Mouse (Mus musculus) hindbrain, embryonic 16.5 days (tissue): ENCODE results near the gene Arhgap22. TPM values are rescaled to one million over a fixed set of nuclear protein-coding genes. Genes with fewer than 3 reads are reported as not detected.

Source experiments
- ATAC-seq: fragments of 200-750 bp; cut with Nextera tagmentation; 2 replicates; pipeline ENCODE4 v1.8.0; 2017; ENCODE audit warnings: moderate TSS enrichment, moderate library complexity
- H3K27ac ChIP-seq: fragments of 300-500 bp; sonication (generic); 2 replicates; pipeline ENCODE4 v1.5.1; 2014; ENCODE audit warnings: low read depth, mild to moderate bottlenecking, control low read depth, low read length, moderate library complexity
- H3K27me3 ChIP-seq: fragments of 300-500 bp; sonication (generic); replicated peaks from 2 replicates; pipeline ENCODE4 v1.6.1; 2014; ENCODE audit warnings: low read length; ENCODE audit not compliant: control insufficient read depth, insufficient read depth
- H3K36me3 ChIP-seq: fragments of 300-500 bp; sonication (generic); 2 replicates; pipeline ENCODE4 v1.6.1; 2014; ENCODE audit warnings: mild to moderate bottlenecking, low read length, moderate library complexity, mixed read lengths; ENCODE audit not compliant: control insufficient read depth, insufficient read depth
- H3K4me1 ChIP-seq: fragments of 300-500 bp; sonication (generic); 2 replicates; pipeline ENCODE4 v1.6.1; 2014; ENCODE audit warnings: low read depth, low read length; ENCODE audit not compliant: control insufficient read depth, insufficient read depth
- H3K4me2 ChIP-seq: fragments of 300-500 bp; sonication (generic); 2 replicates; pipeline ENCODE4 v1.6.1; 2014; ENCODE audit warnings: mild to moderate bottlenecking, low read length, control low read depth, moderate library complexity
- H3K4me3 ChIP-seq: fragments of 300-500 bp; sonication (generic); 2 replicates; pipeline ENCODE4 v1.5.1; 2014; ENCODE audit warnings: mild to moderate bottlenecking, low read length, control low read depth, moderate library complexity
- H3K9ac ChIP-seq: fragments of 300-500 bp; sonication (generic); 2 replicates; pipeline ENCODE4 v1.6.1; 2014; ENCODE audit warnings: low read depth, mild to moderate bottlenecking, control low read depth, low read length, moderate library complexity
- H3K9me3 ChIP-seq: fragments of 300-500 bp; sonication (generic); 2 replicates; pipeline ENCODE4 v1.6.1; 2014; ENCODE audit warnings: mild to moderate bottlenecking, low read length, moderate library complexity; ENCODE audit not compliant: control insufficient read depth
- WGBS: fragments of 180-500 bp; shearing (Covaris S2); extraction: QIAGEN DNeasy Blood & Tissue Kit; methylation state at CpG from one replicate; pipeline ENCODE4 v1.1.7; 2014; 5-methylcytosine and 5-hydroxymethylcytosine counted together
- polyA plus RNA-seq: library from polyadenylated mRNA; unstranded; fragments of >200 nt; fragmentation: Nextera tagmentation; extraction: Ambion mirVana; gene quantifications from 2 replicates; pipeline ENCODE4 v1.2.1, GENCODE M21; 2015

Arhgap22 gene
- polyA plus RNA-seq, 1 experiment from 2014 or later, result 4.4 TPM

DNA sequence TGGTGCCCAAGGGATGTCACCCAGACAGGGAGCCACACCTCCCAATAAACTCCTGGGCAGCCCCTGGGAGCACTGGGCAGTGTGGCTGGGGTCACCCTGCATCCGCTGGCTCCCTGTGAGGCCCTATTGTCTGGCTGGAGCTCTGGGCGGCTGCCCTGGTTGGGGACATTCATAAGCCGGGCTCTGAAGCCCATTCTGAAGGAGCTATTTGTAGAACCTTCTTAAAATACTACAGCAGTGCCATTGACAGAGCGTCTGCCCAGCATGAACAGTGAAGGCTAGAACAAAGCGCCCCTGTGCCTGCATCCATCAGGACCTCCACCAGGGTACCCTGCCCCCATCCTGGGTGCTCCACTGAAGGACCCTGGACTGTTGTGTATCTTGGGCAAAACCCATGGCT is 114.5 kb downstream of the Arhgap22 start:
- Histone ChIP-seq H3K27me3 (no peaks in the 10 kb centered on the region), H3K4me2 (no peak overlapping the region), H3K27ac (no peak overlapping the region), H3K4me3 (no peak overlapping the region), H3K9ac (no peak overlapping the region), H3K36me3 (no peaks in the 10 kb centered on the region), H3K9me3 (no peaks in the 10 kb centered on the region), H3K4me1 (no peaks in the 10 kb centered on the region; the same call in 1 of the 2 replicates)
- ATAC-seq, result peak; percentile 77
- 41% methylated on average over 5 of the region's 5 CpGs for WGBS

DNA sequence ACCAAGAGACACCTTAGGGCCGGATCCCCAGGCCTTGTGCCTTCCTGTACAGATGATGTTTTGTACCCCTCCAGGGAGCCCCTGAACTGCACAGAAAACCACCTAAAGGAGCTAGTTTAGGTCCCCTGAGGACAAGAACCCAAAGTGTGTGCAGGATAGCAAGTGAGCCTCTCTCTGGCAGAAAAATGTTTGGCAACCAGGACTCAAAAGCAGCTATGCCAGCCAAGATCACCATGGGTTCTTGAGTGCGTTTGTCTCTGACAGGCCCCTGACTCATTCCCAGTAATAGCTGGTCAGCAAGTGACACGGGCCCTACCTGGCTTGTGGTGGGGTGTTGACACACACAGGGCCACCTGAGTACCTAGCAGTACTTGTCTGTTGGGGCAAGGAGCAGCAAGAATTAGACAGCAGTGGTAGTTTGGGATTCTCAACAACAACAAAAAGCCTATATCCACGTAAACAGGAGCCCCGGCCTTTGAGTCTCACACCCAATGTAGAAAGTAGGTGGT is 115.5 kb downstream of the Arhgap22 start:
- Histone ChIP-seq H3K4me2 (no peak overlapping the region), H3K4me3 (no peak overlapping the region), H3K36me3 (no peaks in the 10 kb centered on the region), H3K9me3 (no peaks in the 10 kb centered on the region), H3K27ac (no peak overlapping the region), H3K4me1 (no peaks in the 10 kb centered on the region; the same call in 1 of the 2 replicates), H3K9ac (no peak overlapping the region), H3K27me3 (no peaks in the 10 kb centered on the region)
- WGBS, result 87% methylated on average over 5 of the region's 5 CpGs
- no peak for ATAC-seq

DNA sequence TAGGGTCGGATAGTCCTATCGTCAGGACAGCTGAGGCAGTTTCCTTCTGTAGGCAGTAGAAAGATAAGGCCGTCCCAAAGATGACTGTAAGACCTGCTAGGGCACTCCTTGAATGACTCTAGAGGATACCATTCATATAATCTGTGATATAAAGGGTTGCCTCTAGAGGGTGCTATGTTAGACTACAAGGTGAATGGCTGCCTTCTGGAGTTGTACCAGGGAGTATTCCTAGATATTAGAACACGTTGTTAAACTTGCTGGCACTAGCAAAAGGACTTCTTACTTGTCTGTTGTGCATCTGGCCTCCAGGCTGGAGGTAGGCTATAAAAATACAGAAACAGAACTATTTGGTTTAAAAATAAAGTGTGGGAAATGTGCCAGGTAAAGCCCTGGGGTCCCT is 117.2 kb downstream of the Arhgap22 start:
- H3K27me3 ChIP-seq, result no peaks in the 10 kb centered on the region
- H3K4me3 ChIP-seq, result no peak overlapping the region
- ATAC-seq, result no peak
- WGBS, result 64% methylated on average over 4 of the region's 4 CpGs
- H3K9ac ChIP-seq, result no peak overlapping the region
- H3K27ac ChIP-seq, result no peak overlapping the region
- no peaks in the 10 kb centered on the region for H3K9me3 ChIP-seq
- no peaks in the 10 kb centered on the region; the same call in 1 of the 2 replicates for H3K4me1 ChIP-seq
- no peak overlapping the region for H3K4me2 ChIP-seq
- no peaks in the 10 kb centered on the region for H3K36me3 ChIP-seq

DNA sequence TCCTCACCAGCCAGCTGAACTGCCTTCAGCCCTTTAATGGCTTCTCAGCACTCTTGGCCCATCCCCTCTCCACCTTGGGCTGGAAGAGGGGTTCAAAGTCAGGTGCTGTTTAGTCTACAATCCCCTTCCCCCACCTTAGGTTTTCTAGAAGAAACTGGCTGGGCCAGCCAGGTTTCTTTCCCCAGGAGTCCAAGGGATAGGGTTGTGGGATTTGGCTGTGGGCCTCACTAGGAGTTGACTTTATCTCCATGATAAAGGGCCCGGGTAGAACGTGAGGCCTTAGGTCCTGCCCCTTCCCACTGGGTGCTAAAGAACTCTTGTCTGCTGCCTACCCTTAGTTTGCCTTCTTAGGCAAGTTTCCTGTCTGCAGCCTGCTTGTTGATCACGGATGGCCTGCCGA is 117.8 kb downstream of the Arhgap22 start:
- Histone ChIP-seq H3K4me3 (no peak overlapping the region), H3K4me1 (no peaks in the 10 kb centered on the region; the same call in 1 of the 2 replicates), H3K27me3 (no peaks in the 10 kb centered on the region), H3K36me3 (no peaks in the 10 kb centered on the region), H3K27ac (no peak overlapping the region), H3K9ac (no peak overlapping the region), H3K9me3 (no peaks in the 10 kb centered on the region), H3K4me2 (no peak overlapping the region)
- 36% methylated on average over 4 of the region's 4 CpGs for WGBS
- no peak for ATAC-seq

DNA sequence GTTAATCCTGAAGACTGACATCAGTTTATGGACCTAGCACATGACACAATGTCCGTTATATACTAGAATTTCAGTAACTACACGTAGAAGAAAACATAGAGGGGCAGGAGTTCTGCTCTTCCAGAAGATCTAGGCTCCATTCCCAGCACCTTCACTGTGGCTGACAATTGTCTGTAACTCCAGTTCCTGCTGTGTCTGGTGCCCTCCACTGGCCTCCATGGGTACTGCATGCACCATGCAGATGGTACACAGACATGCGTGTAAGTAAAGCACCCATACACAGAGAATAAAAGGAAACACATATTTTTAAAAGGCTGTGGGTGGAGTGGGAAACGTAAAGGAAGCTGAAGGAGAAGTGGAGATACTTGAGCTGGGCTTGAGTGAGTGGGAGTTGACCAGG is 120.0 kb downstream of the Arhgap22 start:
- Histone ChIP-seq H3K27me3 (no peaks in the 10 kb centered on the region), H3K4me1 (no peaks in the 10 kb centered on the region; the same call in 1 of the 2 replicates), H3K36me3 (no peaks in the 10 kb centered on the region), H3K4me3 (no peak overlapping the region), H3K4me2 (no peak overlapping the region), H3K27ac (no peak overlapping the region), H3K9ac (no peak overlapping the region), H3K9me3 (no peaks in the 10 kb centered on the region)
- ATAC-seq, result no peak
- WGBS, result 88% methylated on average over 4 of the region's 4 CpGs

DNA sequence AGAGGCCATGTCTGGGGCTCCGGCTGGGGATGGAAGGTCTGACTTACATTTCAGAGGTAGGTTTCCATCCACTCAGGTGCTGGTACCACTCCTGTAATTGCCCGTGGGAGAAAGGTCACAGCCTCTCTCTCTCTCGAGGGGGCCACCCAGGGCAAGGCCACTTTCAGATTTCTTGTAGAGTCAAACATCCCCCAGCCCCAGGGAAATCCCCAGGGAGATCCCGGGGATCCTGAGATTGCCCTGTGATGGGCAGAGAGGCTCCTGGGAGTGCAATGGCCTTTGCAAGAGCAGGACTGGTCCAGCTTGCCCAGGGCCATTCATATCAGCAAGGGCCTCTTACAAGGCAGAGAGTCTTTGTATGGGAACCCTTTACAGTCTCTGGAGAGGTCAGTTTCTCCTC is 120.6 kb downstream of the Arhgap22 start:
- no peak overlapping the region for H3K4me3 ChIP-seq
- H3K9me3 ChIP-seq, result no peaks in the 10 kb centered on the region
- ATAC-seq, result no peak
- no peak overlapping the region for H3K9ac ChIP-seq
- no peak overlapping the region for H3K4me2 ChIP-seq
- H3K27me3 ChIP-seq, result no peaks in the 10 kb centered on the region
- no peaks in the 10 kb centered on the region for H3K36me3 ChIP-seq
- no peak overlapping the region for H3K27ac ChIP-seq
- WGBS, result 76% methylated on average over 4 of the region's 4 CpGs
- H3K4me1 ChIP-seq, result no peaks in the 10 kb centered on the region; the same call in 1 of the 2 replicates

DNA sequence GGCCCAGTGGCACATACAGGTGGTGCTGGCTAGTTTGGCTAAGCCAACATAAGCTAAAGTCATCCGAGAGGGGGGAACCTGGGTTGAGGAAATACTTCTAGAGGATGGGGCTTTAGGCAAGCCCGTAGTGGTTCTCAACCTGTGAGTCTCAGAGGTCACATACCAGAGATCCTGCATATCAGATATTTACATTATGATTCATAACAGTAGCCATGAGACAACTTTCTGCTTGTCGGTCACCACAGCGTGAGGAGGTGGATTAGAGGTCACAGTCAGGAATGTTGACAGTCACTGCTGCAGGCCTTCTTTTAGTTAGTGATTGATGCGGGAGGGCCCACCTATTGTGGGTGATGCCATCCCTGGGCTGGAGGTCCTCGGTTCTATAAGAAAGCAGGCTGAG is 121.9 kb downstream of the Arhgap22 start:
- no peak overlapping the region for H3K4me2 ChIP-seq
- H3K9me3 ChIP-seq, result no peaks in the 10 kb centered on the region
- 73% methylated on average over 6 of the region's 6 CpGs for WGBS
- no peak overlapping the region for H3K27ac ChIP-seq
- no peaks in the 10 kb centered on the region; the same call in 1 of the 2 replicates for H3K4me1 ChIP-seq
- H3K4me3 ChIP-seq, result no peak overlapping the region
- H3K27me3 ChIP-seq, result no peaks in the 10 kb centered on the region
- no peak overlapping the region for H3K9ac ChIP-seq
- no peaks in the 10 kb centered on the region for H3K36me3 ChIP-seq
- ATAC-seq, result no peak

DNA sequence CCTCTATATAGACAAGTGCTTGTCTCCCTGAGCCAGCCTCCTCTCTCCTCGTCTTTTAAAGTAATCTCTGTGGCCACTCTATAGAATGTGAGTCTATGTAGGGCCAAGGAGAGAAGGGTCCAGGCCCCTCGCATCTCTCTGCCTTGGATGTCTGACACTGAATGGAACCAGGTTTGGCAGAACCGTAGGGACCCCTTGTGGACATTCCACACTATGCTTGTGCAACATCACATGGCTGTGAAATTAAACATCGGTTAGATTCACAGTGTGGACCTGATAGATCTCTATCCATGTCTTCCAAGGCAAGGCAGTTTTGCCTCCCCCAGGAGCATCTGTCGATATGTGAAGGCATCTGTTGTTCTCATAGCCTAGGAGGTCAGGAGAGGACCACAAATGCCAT is 124.9 kb downstream of the Arhgap22 start:
- Histone ChIP-seq H3K27me3 (no peaks in the 10 kb centered on the region), H3K9ac (no peak overlapping the region), H3K4me3 (no peak overlapping the region), H3K9me3 (no peaks in the 10 kb centered on the region), H3K36me3 (no peaks in the 10 kb centered on the region), H3K4me2 (no peak overlapping the region), H3K4me1 (no peaks in the 10 kb centered on the region; the same call in 1 of the 2 replicates), H3K27ac (no peak overlapping the region)
- WGBS, result 75% methylated on average over 5 of the region's 5 CpGs
- no peak for ATAC-seq

DNA sequence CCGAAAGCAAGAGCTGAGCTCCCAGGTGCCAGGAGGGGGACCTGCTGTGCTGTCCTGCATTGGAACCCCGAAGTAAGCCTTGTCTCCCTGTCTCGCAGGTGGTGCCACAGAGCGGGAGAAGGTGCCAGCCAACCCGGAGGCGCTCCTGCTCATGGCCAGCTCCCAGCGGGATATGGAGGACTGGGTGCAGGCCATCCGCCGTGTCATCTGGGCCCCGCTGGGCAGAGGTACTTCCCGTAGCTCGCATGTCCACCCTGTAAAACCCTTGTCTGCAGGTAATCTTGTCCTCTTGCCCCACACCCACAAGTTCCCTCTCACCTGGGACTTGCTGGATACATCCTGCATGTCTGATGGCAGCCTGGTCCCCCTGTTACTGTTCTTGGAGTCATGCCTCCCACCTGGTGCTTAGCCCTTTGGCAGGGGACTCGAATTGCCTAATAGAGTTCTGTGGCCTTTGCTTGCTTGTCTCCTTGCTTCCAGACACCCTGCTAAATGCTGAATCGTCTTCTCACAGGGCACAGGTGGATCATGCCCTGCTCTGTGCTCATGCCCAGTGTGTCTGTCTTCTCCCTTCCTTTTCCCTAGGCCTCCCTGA is 129.4 kb downstream of the Arhgap22 start:
- Histone ChIP-seq H3K9me3 (no peaks in the 10 kb centered on the region), H3K27ac (no peak overlapping the region), H3K36me3 (no peaks in the 10 kb centered on the region), H3K27me3 (no peaks in the 10 kb centered on the region), H3K4me2 (no peak overlapping the region), H3K9ac (no peak overlapping the region), H3K4me1 (no peaks in the 10 kb centered on the region), H3K4me3 (no peak overlapping the region)
- WGBS, result 89% methylated on average over 14 of the region's 14 CpGs
- ATAC-seq, result no peak
